Mouse (Mus musculus): ENCODE data around the gene Vps50.

The Vps50 gene

GRCm38 (mm10) chr6:3531445-3531844, 33.3 kb downstream of the Vps50 start:
- in situ Hi-C loops (cut with MboI, MseI), result no loop called here

DNA sequence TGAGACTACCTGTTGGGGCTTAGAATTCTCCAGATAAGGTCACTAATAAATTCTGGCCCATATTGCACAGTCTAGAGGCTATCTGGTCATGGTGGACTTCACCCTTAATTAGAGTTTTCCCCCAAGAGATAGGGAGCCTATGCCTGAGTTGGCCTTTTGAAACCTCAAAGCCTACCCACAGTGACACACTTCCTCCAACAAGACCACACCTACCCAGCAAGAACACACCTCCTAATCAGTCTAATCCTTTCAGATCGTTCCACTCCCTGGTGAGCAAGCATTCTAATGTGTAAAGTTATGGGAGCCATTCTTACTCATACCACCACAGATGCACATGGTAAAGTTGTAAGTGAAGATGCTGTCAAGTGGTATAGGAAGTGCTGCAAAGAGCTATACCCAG, 37.9 kb downstream of the Vps50 start:
- in situ Hi-C loops (cut with MboI, MseI), result no loop called here

DNA sequence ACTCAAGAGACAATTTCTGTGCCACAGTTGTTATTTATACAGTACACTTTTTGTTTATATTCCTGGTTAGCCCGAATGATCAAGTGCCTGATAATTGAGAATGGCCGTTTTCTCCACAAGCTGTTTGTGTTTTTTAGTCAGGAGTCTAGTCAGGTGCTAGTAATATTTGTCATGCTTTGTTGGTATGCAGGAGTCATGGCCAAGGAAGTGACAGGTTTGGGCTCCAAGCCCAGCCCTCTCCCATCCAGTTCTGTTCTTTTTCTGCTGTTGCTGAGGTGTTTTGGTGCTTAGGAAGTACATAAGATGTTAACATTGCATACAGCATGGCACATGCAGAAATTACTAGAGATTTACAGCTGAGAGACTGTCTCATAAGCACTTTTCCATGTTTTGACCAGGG, 41.3 kb downstream of the Vps50 start:
- in situ Hi-C loops (cut with MboI, MseI), result no loop called here

DNA sequence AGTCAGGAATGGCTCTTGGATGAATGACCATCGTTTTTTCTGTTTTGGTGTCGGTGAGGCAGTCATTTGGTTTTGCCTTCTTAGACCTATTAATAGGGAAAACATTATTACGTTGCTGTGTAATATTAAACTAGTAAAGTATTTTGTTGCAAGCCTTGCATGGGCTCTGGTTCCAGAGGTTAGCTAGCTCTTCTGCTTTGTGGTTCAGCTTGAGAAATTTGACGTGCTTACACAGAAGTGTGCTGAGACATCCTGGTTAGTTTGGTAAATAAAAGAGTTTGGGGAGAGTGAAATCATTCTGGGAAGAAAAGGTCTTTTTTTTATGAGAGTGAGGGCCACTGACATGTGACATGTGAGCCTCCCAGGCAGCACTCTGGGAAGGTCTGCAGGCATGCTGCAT, 45.7 kb downstream of the Vps50 start:
- in situ Hi-C loops (cut with MboI, MseI), result no loop called here

- in situ Hi-C loops (cut with MboI, MseI), result no loop called here
Observed at GRCm38 (mm10) chr6:3544970-3545369, 46.8 kb downstream of the Vps50 start.

DNA sequence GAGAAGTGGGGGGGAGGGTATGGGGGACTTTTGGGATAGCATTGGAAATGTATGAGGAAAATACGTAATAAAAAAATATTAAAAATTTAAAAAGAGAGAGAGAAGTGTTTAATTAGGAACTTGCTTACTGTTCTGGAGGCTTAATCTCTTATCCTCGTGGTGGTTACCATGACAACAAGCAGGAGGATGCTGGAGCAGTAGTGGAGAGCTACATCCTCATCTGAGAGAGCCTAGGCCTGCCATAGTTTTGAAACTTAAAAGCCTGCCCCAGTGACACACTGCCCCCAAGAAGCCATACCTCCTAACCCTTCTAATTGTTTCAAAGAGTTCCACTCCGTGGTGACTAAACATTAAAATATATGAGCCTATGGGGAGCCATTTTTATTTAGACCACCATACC, 50.8 kb downstream of the Vps50 start:
- in situ Hi-C loops (cut with MboI, MseI), result no loop called here

- in situ Hi-C loops (cut with MboI, MseI), result loop anchor here in 1 of 2 experiments (25.0 kb wide), 1 partner anchor 1737 kb away; the partner anchor contains the start of gene Pon2
Observed at GRCm38 (mm10) chr6:3549992-3550391, 51.8 kb downstream of the Vps50 start.

DNA sequence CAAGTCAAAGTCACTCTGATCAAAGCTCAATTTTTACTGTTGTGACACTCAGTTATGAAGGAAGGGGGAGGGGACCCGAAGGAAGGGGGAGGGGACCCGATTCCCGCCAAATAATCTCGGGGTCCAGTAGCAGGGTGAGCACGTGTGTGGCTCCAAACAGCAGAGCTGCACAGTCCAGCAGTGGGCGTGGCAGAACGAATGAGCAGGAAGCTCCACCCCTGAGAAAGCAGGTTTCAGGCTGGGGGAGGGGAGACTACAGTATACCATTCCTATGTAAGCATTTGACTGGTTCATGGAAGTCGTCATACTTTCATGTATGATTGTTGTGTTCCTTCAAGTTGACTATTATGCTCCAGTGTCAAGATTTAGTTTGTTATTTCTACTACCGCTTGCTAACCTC, 54.5 kb downstream of the Vps50 start:
- in situ Hi-C loops (cut with MboI, MseI), result loop anchor here in 1 of 2 experiments (25.0 kb wide), 1 partner anchor 1735 kb away; the partner anchor contains the start of gene Pon2

GRCm38 (mm10) chr6:3557177-3557576, 59.0 kb downstream of the Vps50 start:
- in situ Hi-C loops (cut with MboI, MseI), result loop anchor here in 1 of 2 experiments (25.0 kb wide), 1 partner anchor 1730 kb away; the partner anchor contains the start of gene Pon2

GRCm38 (mm10) chr6:3560009-3560408, 61.8 kb downstream of the Vps50 start:
- in situ Hi-C loops (cut with MboI, MseI), result loop anchor here in 1 of 2 experiments (25.0 kb wide), 1 partner anchor 1727 kb away; the partner anchor contains the start of gene Pon2

DNA sequence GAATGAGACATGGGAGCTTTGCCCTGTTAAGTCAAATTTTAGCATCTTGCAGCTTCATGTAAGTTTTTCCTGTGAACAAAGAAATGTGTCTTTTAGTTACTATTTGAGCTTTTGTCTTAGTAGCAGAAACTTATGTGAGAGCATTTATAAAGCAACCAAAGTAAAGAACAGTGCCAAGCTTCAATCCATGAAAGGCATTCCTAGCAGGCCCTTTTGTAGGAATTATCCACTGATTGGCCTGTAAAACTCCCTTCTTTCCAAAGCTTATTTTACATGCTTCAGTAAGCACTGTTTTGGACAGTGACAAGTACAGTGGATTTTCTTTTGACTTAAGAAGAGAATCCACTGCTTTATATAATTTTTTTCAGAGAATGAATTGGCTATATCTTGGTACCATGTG, 64.1 kb downstream of the Vps50 start:
- in situ Hi-C loops (cut with MboI, MseI), result loop anchor here in 1 of 2 experiments (25.0 kb wide), 1 partner anchor 1725 kb away; the partner anchor contains the start of gene Pon2

GRCm38 (mm10) chr6:3564118-3564517, 65.9 kb downstream of the Vps50 start:
- in situ Hi-C loops (cut with MboI, MseI), result loop anchor here in 1 of 2 experiments (25.0 kb wide), 1 partner anchor 1723 kb away; the partner anchor contains the start of gene Pon2

DNA sequence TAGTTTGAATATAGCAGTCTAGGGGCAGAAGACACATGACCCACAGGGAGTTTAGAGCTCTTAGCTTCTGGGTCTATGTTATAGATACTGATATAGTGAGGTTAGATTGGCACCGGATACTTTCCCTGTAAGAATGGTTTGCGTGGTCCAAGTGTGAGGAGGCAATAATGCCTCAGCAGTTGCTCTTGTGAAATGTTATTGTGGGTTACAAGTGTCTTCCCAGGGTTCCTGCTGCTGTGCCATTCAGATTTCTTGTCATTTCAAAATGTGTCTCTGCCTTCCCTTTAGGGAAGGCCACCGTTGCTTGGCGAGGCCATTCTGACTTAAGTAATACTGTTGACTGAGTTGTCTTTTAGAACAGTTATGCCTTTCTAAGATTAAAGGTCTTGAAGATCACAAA, 66.8 kb downstream of the Vps50 start:
- in situ Hi-C loops (cut with MboI, MseI), result loop anchor here in 1 of 2 experiments (25.0 kb wide), 1 partner anchor 1722 kb away; the partner anchor contains the start of gene Pon2

DNA sequence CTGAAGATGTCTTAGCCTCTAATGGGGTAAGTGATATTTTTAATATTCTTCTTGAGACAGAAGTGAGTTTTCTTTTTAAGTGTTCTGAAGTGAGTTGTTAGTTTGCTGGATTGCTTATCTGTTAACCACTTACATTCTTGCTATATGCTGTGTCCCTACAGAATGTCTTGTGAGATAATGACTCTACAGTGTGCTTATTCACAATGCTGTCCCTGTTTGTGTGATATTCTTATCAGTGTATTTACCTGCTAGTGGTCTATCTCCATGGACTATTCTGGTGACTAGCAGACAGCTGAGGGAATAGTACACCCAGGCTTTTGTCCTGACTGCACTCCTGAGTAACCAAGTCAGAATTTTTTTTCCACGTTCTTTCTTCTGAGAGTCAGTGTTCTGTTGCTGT, 67.5 kb downstream of the Vps50 start:
- in situ Hi-C loops (cut with MboI, MseI), result loop anchor here in 1 of 2 experiments (25.0 kb wide), 1 partner anchor 1722 kb away; the partner anchor contains the start of gene Pon2

DNA sequence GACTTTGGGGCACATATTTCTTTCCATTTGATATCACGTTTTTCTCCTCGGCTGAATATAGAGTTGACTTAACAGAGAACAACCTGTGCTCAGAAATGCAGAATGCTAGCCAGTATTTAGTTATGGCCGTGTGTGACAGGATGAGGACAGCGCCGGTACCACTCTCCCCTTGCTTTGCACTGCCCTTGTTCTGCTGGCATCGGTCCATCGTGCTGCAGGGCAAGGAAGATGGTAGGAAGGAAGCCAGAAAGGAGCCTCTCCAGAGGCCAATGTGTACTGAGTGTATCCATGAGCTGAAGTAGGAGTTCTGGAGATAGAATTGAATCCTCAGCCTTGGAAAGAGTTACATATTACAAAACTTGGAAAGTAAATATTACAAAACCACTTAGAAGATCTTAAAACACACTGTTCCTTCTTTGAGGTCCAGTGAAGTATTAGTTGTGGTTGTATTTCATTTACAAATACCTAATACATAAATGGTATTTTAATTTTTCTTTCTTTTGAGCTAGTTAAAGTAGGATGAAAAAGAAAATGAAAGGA, 69.0 kb downstream of the Vps50 start:
- in situ Hi-C loops (cut with MboI, MseI), result loop anchor here in 1 of 2 experiments (25.0 kb wide), 1 partner anchor 1720 kb away; the partner anchor contains the start of gene Pon2

DNA sequence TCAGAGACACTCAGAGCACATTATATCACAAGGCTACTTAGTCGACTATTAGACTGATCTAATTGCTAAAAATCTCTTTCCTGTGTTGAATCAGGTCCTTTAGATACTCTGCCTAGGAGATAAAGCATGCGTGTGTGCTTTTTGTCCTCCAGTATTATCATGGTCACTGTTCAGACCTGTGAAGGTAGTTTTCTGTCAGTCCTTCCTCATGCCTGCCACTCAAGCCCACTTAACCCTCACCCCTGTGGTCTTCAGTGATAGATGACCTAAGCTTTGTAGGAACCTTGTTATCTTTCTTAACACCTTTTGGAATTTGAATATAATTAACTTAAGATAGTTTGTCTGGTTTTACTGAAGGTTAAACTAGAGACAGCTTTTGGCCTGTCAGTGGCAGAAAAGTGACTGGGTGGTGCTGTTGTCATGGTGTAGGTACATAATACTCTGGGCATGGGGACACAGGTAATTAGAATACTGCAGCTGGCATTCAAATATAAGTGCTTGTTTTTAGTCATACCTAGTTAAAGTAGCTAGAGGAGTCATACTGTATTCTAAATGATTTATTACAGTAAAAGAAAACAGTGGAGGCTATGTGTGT, 74.1 kb downstream of the Vps50 start:
- in situ Hi-C loops (cut with MboI, MseI), result loop anchor here in 1 of 2 experiments (25.0 kb wide), 1 partner anchor 1715 kb away; the partner anchor contains the start of gene Pon2

- in situ Hi-C loops (cut with MboI, MseI), result loop anchor here in 1 of 2 experiments (25.0 kb wide), 1 partner anchor 1714 kb away; the partner anchor contains the start of gene Pon2
Observed at GRCm38 (mm10) chr6:3573787-3574186, 75.6 kb downstream of the Vps50 start.

- in situ Hi-C loops (cut with MboI, MseI), result no loop called here
Observed at GRCm38 (mm10) chr6:3585402-3585801, 87.2 kb downstream of the Vps50 start.

- in situ Hi-C loops (cut with MboI, MseI), result no loop called here
Observed at GRCm38 (mm10) chr6:3590289-3590904, 92.2 kb downstream of the Vps50 start.

GRCm38 (mm10) chr6:3594246-3594645, 96.1 kb downstream of the Vps50 start:
- in situ Hi-C loops (cut with MboI, MseI), result no loop called here

GRCm38 (mm10) chr6:3612827-3613226, 114.6 kb downstream of the Vps50 start:
- in situ Hi-C loops (cut with MboI, MseI), result loop anchor here (25.0 kb wide), 1 partner anchor 1499 kb away; no protein-coding TSS in a partner anchor

Data from T-helper 17 cell (primary cell).